Mouse (Mus musculus) embryonic facial prominence, embryonic 15.5 days (tissue): ENCODE measurements around the gene Dnah17. TPM values are rescaled to one million over a fixed set of nuclear protein-coding genes. Genes with fewer than 3 reads are reported as not detected.
A peak's percentile ranks its signal among the peaks of the same experiment; 100 is the strongest.

Source experiments
- ATAC-seq: fragments of 200-750 bp; cut with Nextera tagmentation; 2 replicates; pipeline ENCODE4 v1.8.0; 2017; ENCODE audit warnings: low read depth, moderate TSS enrichment; ENCODE audit not compliant: insufficient number of reproducible peaks, low FRiP score, low TSS enrichment
- H3K27ac ChIP-seq: fragments of 300-500 bp; sonication (generic); replicated peaks from 2 replicates; pipeline ENCODE4 v1.5.1; 2015; ENCODE audit warnings: mild to moderate bottlenecking, inconsistent platforms
- H3K27me3 ChIP-seq: fragments of 300-500 bp; sonication (generic); 2 replicates; pipeline ENCODE4 v1.6.1; 2015; ENCODE audit warnings: inconsistent platforms
- H3K36me3 ChIP-seq: fragments of 300-500 bp; sonication (generic); 2 replicates; pipeline ENCODE4 v1.6.1; 2015; ENCODE audit warnings: mild to moderate bottlenecking, inconsistent platforms
- H3K4me1 ChIP-seq: fragments of 300-500 bp; sonication (generic); 2 replicates; pipeline ENCODE4 v1.6.1; 2015; ENCODE audit warnings: inconsistent platforms
- H3K4me2 ChIP-seq: fragments of 300-500 bp; sonication (generic); replicated peaks from 2 replicates; pipeline ENCODE4 v1.6.1; 2015; ENCODE audit warnings: mild to moderate bottlenecking, inconsistent platforms
- H3K4me3 ChIP-seq: fragments of 300-500 bp; sonication (generic); replicated peaks from 2 replicates; pipeline ENCODE4 v1.5.1; 2015; ENCODE audit warnings: mild to moderate bottlenecking, inconsistent platforms
- H3K9ac ChIP-seq: fragments of 300-500 bp; sonication (generic); 2 replicates; pipeline ENCODE4 v1.6.1; 2015; ENCODE audit warnings: inconsistent platforms
- H3K9me3 ChIP-seq: fragments of 300-500 bp; sonication (generic); replicated peaks from 2 replicates; pipeline ENCODE4 v1.6.1; 2016; ENCODE audit warnings: inconsistent platforms
- WGBS: fragments of 180-500 bp; shearing (Covaris S2); methylation state at CpG from one replicate; pipeline ENCODE4 v1.1.7; 2015; 5-methylcytosine and 5-hydroxymethylcytosine counted together
- polyA plus RNA-seq: library from polyadenylated mRNA; unstranded; fragments of >200 nt; fragmentation: Nextera tagmentation; extraction: Ambion mirVana; gene quantifications from 2 replicates; pipeline ENCODE4 v1.2.1, GENCODE M21; 2015

Dnah17 gene
- polyA plus RNA-seq, 1 experiment from 2014 or later, result 0.17 TPM

DNA sequence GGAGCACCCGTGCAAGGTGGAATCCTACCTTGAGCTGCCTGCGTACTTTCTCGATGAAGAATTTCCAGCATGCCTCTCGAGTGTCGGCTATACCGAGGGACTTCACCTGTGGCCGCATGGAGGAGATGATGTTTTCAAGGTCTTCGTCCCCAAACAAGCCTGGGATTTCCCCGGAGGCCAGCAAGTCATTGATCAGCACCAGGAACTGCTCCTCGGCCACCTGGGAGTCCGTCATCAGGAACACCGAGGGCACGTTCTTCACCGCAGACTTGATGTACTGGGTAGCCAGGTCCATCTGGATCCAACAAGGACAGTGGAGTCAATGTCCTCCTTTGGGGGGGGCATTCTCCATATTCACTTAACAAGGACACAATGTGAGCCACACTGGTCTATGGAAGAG is 70.4 kb downstream of the Dnah17 start:
- WGBS, result 78% methylated on average over 14 of the region's 14 CpGs
- Histone ChIP-seq H3K36me3 (no peaks in the 10 kb centered on the region), H3K4me2 (no peak overlapping the region), H3K9me3 (no peaks in the 10 kb centered on the region), H3K4me1 (no peaks in the 10 kb centered on the region), H3K27ac (no peak overlapping the region), H3K9ac (no peak overlapping the region), H3K27me3 (no peaks in the 10 kb centered on the region), H3K4me3 (no peak overlapping the region)
- ATAC-seq, result no peak

DNA sequence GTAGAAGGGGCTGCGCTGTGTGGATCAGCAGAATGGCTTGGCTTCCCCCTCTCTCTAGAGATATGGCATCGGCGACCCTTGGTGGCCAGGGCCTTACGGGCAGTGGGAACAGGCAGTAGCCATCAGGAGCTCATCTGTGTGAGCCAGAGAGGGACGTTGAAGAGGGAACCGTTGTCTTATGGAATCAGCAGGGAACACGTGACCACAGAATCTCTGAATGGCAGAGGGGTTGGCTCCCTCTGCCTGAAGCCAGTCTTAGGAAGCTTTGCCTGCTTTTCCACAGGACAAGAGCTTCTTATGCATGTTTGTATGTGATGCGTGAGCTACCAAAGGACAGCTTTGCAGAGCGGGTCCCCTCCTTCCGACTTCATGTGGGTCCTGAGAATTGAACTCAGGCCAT is 71.6 kb downstream of the Dnah17 start:
- ATAC-seq, result no peak
- Histone ChIP-seq H3K4me2 (no peak overlapping the region), H3K27ac (no peak overlapping the region), H3K36me3 (no peaks in the 10 kb centered on the region), H3K9ac (no peak overlapping the region), H3K4me3 (no peak overlapping the region), H3K9me3 (no peaks in the 10 kb centered on the region), H3K27me3 (no peaks in the 10 kb centered on the region), H3K4me1 (no peaks in the 10 kb centered on the region)
- WGBS, result 54% methylated on average over 10 of the region's 10 CpGs

DNA sequence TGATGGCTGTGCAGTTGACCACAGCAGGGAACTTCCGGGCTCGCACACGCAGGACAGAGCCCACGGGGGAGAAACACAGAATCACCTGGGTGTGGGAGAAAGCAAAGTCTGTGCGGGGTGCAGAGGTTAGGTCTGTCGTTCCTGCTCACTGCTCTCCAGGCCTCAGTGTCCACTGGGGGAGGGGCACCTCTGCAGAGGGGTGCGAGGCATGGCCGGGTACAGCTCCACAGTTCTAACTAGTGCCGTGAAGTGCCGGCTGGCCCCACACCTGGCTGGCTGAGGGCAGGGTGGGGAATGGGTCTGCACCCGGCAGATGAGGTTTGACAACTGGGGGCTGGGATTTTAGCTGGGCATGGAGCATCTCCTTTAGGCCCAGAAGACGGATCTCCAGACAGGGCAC is 72.1 kb downstream of the Dnah17 start:
- no peak overlapping the region for H3K27ac ChIP-seq
- H3K4me3 ChIP-seq, result no peak overlapping the region
- no peak overlapping the region for H3K9ac ChIP-seq
- H3K9me3 ChIP-seq, result no peaks in the 10 kb centered on the region
- ATAC-seq, result no peak
- no peak overlapping the region for H3K4me2 ChIP-seq
- H3K36me3 ChIP-seq, result no peaks in the 10 kb centered on the region
- WGBS, result 69% methylated on average over 12 of the region's 12 CpGs
- no peaks in the 10 kb centered on the region for H3K4me1 ChIP-seq
- H3K27me3 ChIP-seq, result no peaks in the 10 kb centered on the region

DNA sequence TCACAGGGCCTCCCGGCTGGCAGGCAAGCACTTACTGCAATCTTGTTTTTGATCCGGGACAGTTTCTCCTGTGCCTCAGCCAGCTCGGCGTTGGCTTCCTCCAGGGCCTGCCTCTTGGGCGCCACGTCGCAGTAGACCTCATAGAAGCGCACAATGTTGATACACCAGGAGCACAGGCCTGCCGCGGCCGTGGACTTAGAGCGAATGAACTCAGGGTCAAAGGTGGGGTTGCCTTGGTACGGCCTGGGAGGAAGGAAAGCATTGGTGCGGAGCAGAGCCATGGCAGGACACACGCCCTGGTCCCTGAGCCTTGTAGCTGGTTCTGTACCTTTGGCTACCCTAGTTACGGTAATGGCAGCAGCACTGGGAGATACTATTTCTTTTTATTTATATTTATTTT is 80.3 kb downstream of the Dnah17 start:
- Histone ChIP-seq H3K36me3 (no peaks in the 10 kb centered on the region), H3K9ac (no peak overlapping the region), H3K27ac (no peak overlapping the region), H3K27me3 (no peaks in the 10 kb centered on the region), H3K4me3 (no peak overlapping the region), H3K4me2 (no peak overlapping the region), H3K9me3 (no peaks in the 10 kb centered on the region), H3K4me1 (peaks cover 3% of the 10 kb centered on the region; the same call in 1 of the 2 replicates)
- ATAC-seq, result no peak
- 73% methylated on average over 16 of the region's 16 CpGs for WGBS

DNA sequence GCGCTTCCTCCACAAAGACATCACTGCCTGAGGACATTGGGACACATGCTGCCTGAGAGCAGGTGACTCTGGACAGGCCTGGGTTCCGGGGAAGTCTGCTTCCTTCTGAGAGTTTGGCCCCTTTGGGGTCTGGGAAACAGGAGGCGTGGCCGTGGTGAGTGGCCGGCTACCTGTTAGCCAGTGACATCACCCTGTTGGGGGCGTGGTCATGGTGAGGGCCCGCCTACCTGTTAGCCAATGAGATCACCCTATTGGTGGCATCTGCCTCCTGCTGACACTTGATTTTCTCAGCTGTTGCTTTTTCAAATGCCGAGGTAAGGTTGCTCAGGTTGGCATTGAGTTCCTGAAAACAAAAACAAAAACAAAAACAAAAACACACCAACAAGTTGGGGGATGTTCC is 80.8 kb downstream of the Dnah17 start:
- Histone ChIP-seq H3K9me3 (no peaks in the 10 kb centered on the region), H3K9ac (no peak overlapping the region), H3K27me3 (no peaks in the 10 kb centered on the region), H3K27ac (no peak overlapping the region), H3K36me3 (no peaks in the 10 kb centered on the region), H3K4me2 (no peak overlapping the region), H3K4me3 (no peak overlapping the region), H3K4me1 (peaks cover 3% of the 10 kb centered on the region; the same call in 1 of the 2 replicates)
- ATAC-seq, result no peak
- 27% methylated on average over 8 of the region's 8 CpGs for WGBS

DNA sequence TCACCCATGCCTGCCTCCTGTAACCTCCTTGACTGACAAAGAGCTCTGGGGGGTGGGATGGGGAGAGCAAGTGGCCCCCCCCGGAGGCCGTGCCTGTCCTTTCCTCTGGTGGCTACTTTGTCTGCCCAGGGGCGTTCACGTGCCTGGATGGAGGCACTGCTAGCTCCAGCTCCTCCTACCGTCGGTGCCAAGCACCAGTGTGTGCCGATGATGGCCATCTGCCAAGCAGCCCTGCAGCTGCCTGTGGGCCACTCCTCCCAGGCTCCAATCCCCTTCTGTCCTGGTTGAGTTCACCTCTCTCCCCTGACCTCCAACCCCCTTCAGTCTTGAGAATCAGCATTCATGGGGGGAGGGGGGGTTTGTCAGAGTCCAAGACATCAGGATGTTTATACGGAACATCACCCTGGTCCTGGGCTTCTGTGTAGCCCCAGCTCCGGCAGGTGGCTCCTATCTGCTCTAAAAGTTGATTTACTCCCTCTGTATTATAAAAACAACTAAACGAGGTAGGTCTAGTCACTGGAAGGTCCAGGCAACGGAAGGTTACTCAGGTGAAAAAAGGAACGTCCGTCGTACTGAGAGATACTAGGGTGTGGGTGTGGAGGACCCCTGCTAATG is 87.0 kb downstream of the Dnah17 start:
- no peaks in the 10 kb centered on the region for H3K27me3 ChIP-seq
- no peak overlapping the region for H3K4me3 ChIP-seq
- no peak overlapping the region for H3K9ac ChIP-seq

DNA sequence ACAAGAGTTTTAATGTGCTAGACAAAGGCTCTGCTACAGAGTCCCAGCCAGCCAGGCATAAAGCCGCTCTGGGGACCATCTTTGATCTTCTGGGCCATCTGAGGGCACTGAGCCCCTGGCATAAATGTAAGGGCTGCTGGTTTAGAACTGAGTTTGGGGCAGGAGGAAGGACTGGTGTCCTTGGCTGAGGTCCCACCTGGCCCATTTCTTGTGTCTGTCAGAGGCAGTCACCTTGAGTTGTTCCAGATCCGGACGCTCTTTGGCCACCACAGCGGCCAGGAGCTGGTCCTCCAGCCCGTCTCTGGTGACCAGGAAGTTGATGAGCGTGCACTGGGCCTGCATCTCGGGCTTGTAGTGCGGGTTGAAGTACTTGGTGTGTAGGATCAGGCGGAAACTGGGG is 87.6 kb downstream of the Dnah17 start:
- Histone ChIP-seq H3K9me3 (no peaks in the 10 kb centered on the region), H3K36me3 (no peaks in the 10 kb centered on the region), H3K4me1 (peaks cover 6% of the 10 kb centered on the region), H3K9ac (no peak overlapping the region), H3K4me2 (no peak overlapping the region), H3K27me3 (no peaks in the 10 kb centered on the region), H3K4me3 (no peak overlapping the region), H3K27ac (no peak overlapping the region)
- 90% methylated on average over 9 of the region's 9 CpGs for WGBS
- ATAC-seq, result no peak

More for the DNA sequence above, 87.0 kb downstream of the Dnah17 start:
- Histone ChIP-seq H3K36me3 (no peaks in the 10 kb centered on the region), H3K9me3 (no peaks in the 10 kb centered on the region), H3K27ac (no peak overlapping the region), H3K4me1 (peaks cover 6% of the 10 kb centered on the region), H3K4me2 (no peak overlapping the region)
- peak; percentile 31; the same call in 1 of the 2 replicates for ATAC-seq
- WGBS, result 58% methylated on average over 14 of the region's 14 CpGs

DNA sequence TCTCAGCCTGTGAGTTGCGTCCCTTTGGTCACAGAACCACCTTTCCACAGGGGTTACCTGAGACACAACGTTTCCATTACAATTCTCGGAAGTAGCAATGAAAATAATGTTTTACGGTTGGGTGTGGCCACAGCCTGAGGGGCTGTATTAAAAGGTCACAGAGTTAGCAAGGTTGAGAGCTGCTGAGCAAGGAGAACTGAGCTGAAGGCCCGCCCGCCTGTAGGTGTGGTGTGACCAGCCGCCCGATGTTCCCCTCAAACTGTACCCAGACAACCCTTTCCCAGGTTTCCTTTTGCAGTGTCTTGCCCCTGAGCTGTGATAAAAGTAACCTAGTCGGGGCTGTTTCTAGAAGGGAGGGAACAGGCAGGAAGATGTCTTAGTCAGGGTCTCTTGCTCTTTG is 95.4 kb downstream of the Dnah17 start:
- H3K27me3 ChIP-seq, result no peaks in the 10 kb centered on the region
- H3K9me3 ChIP-seq, result no peaks in the 10 kb centered on the region
- no peak overlapping the region for H3K9ac ChIP-seq
- no peaks in the 10 kb centered on the region for H3K36me3 ChIP-seq
- H3K4me1 ChIP-seq, result no peaks in the 10 kb centered on the region
- 59% methylated on average over 9 of the region's 9 CpGs for WGBS
- no peak overlapping the region for H3K27ac ChIP-seq
- no peak overlapping the region for H3K4me2 ChIP-seq
- ATAC-seq, result no peak
- no peak overlapping the region for H3K4me3 ChIP-seq

DNA sequence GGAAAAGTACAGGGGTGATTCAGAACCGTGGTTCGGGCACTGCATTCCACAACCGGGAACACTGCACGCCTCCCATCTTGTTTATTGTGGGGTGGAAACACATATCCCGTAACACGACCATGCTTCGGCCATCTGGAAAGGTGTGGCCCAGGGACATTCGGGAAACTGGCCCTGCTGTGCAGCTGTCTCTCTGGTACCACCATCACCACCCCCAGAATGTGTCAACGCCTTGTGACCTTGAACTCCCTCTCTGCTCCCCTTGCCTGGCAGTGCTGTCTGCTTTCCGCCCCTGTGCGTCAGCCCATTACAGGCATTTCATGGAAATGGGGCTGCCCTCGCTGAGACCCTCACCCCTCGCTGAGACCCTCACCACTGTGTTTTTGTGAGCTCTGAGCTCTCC is 96.0 kb downstream of the Dnah17 start:
- ATAC-seq, result no peak

DNA sequence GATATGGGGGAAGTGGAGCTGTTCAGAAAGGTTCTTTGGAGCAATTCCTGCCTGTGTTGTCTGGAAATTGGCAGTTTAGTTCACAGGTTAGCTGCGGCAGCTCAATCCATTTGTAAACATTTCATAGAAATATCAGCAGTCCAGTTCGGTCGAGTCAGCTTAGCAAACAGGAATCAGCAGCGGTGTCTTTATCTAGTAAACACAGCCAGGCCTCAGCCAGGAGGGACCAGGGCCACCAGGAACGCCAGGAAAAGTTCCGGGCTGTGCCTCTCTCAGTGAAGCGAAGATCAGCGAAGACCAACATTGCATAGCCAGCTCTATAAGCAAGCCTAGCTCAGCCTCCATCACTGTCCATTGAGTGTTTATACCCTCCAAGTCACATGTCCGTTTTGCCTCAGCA is 99.3 kb downstream of the Dnah17 start:
- no peak overlapping the region for H3K4me2 ChIP-seq
- H3K27ac ChIP-seq, result no peak overlapping the region
- no peak for ATAC-seq
- no peaks in the 10 kb centered on the region for H3K9me3 ChIP-seq
- H3K36me3 ChIP-seq, result 0 out of 2 replicates have a peak, but pooled peaks cover 9% of the 10 kb centered on the region
- no peak overlapping the region for H3K9ac ChIP-seq
- no peaks in the 10 kb centered on the region for H3K4me1 ChIP-seq
- H3K27me3 ChIP-seq, result no peaks in the 10 kb centered on the region
- no peak overlapping the region for H3K4me3 ChIP-seq
- WGBS, result 95% methylated on average over 9 of the region's 9 CpGs

More for the DNA sequence above, 96.0 kb downstream of the Dnah17 start:
- Histone ChIP-seq H3K4me3 (no peak overlapping the region), H3K4me2 (no peak overlapping the region), H3K36me3 (no peaks in the 10 kb centered on the region), H3K9me3 (no peaks in the 10 kb centered on the region), H3K27ac (no peak overlapping the region), H3K27me3 (no peaks in the 10 kb centered on the region), H3K4me1 (no peaks in the 10 kb centered on the region), H3K9ac (no peak overlapping the region)
- 71% methylated on average over 13 of the region's 13 CpGs for WGBS

DNA sequence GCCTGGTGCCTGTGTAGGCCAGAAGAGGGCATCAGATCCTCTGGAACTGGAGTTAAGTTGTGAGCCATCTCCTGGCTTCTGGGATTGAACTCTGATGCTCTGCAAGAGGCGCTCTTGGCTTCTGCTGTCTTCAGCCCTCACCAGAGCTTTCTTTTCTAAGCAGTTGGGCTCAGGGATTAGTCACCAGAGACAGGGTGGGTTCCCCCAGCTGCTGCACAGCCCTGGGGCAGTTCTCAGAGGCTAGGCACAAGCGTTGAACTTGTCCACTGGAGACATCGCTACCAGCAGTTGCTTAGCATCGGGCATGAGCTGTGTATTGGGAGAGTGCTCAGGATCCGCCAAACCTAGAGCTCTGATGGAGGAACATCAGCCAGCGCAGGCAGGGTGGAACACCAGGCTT is 101.3 kb downstream of the Dnah17 start:
- Histone ChIP-seq H3K4me1 (no peaks in the 10 kb centered on the region), H3K4me3 (no peak overlapping the region), H3K4me2 (no peak overlapping the region), H3K9me3 (no peaks in the 10 kb centered on the region), H3K27ac (no peak overlapping the region), H3K9ac (no peak overlapping the region), H3K27me3 (no peaks in the 10 kb centered on the region), H3K36me3 (peaks cover 20% of the 10 kb centered on the region; the same call in 1 of the 2 replicates)
- 75% methylated on average over 6 of the region's 6 CpGs for WGBS
- ATAC-seq, result 0 out of 2 replicates have a peak, but pooled peaks have one; percentile 40

DNA sequence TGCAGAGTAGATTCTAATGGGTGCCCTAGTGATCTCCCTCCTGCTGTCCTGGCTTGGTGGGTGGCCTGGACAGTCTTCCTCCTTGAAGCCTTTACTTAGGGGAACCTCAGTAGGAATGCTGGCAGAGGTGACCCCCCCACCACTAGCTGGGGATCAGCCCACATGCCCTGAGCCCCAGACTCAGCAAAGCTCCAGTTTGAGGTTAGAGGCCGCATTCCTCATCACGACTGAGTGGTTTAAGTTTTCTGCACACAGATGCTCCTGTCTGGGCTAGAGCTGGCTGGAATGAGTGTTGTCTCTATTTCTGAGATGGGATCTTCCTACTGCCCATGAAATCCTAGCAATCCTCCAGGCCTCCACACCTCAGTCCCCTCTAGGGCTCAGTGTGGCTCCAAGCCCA is 106.3 kb downstream of the Dnah17 start:
- no peak overlapping the region for H3K9ac ChIP-seq
- no peak overlapping the region for H3K27ac ChIP-seq
- peaks cover 49% of the 10 kb centered on the region for H3K36me3 ChIP-seq
- no peak overlapping the region for H3K4me3 ChIP-seq
- no peaks in the 10 kb centered on the region for H3K9me3 ChIP-seq
- H3K4me1 ChIP-seq, result no peaks in the 10 kb centered on the region
- H3K27me3 ChIP-seq, result no peaks in the 10 kb centered on the region
- H3K4me2 ChIP-seq, result no peak overlapping the region
- WGBS, result 58% methylated on average over 2 of the region's 2 CpGs
- ATAC-seq, result no peak
